Mouse (Mus musculus): Measurements from ENCODE around the gene Ssxb5. TPM values are rescaled to one million over a fixed set of nuclear protein-coding genes. Genes with fewer than 3 reads are reported as not detected.
"Not testable (repeated sequence)": the region's sequence is repeated elsewhere in the genome, so short reads cannot be mapped to it uniquely, and the experiment has no call there.

Gene Ssxb5
- not detected in 2 replicates for polyA plus RNA-seq (2015; fragmentation: Nextera tagmentation; extraction: Ambion mirVana)

- H3K27me3 ChIP-seq (replicated peaks; ENCODE audit: control insufficient read depth, insufficient read depth, low read length); ATAC-seq; H3K36me3 ChIP-seq (ENCODE audit: control insufficient read depth, insufficient read depth); H3K27ac ChIP-seq (ENCODE audit: low read length); H3K4me1 ChIP-seq (replicated peaks; ENCODE audit: control insufficient read depth, insufficient read depth, low read length); H3K4me3 ChIP-seq (replicated peaks; ENCODE audit: low read length); H3K4me2 ChIP-seq (ENCODE audit: low read length); H3K9me3 ChIP-seq (ENCODE audit: control insufficient read depth, low read length); H3K9ac ChIP-seq (replicated peaks; ENCODE audit: low read depth, low read length): not testable (repeated sequence)
- 86% methylated on average over 4 of the region's 4 CpGs for WGBS
Measured at GRCm38 (mm10) chrX:8803391-8803790, at the start of gene Ssxb5. Gene Ssxb5, plus strand, starts transcription at chrX:8803691.

- Histone ChIP-seq H3K27ac (ENCODE audit: low read length) (no peak overlapping the region), H3K9ac (replicated peaks; ENCODE audit: low read depth, low read length) (no peak overlapping the region), H3K4me3 (replicated peaks; ENCODE audit: low read length) (no peak overlapping the region), H3K9me3 (ENCODE audit: control insufficient read depth, low read length) (no peaks in the 10 kb centered on the region), H3K4me2 (ENCODE audit: low read length) (no peak overlapping the region), H3K4me1 (replicated peaks; ENCODE audit: control insufficient read depth, insufficient read depth, low read length) (no peaks in the 10 kb centered on the region), H3K36me3 (ENCODE audit: control insufficient read depth, insufficient read depth) (no peaks in the 10 kb centered on the region), H3K27me3 (replicated peaks; ENCODE audit: control insufficient read depth, insufficient read depth, low read length) (no peaks in the 10 kb centered on the region)
- ATAC-seq = no peak
Measured at GRCm38 (mm10) chrX:8832043-8832442, 28.6 kb downstream of the Ssxb5 start.

- H3K9me3 ChIP-seq (ENCODE audit: control insufficient read depth, low read length) = no peaks in the 10 kb centered on the region
- WGBS = 70% methylated on average over 1 of the region's 1 CpGs
Measured at GRCm38 (mm10) chrX:8843694-8844093, 40.2 kb downstream of the Ssxb5 start, which contains the start of gene Gm6592. Gene Gm6592, plus strand, starts transcription at chrX:8843994.

GRCm38 (mm10) chrX:8852486-8852885 lies 49.0 kb downstream of the Ssxb5 start:
- no peak overlapping the region for H3K9ac ChIP-seq (replicated peaks; ENCODE audit: low read depth, low read length)
- no peak for ATAC-seq
- no peaks in the 10 kb centered on the region for H3K4me1 ChIP-seq (replicated peaks; ENCODE audit: control insufficient read depth, insufficient read depth, low read length)
- H3K9me3 ChIP-seq (ENCODE audit: control insufficient read depth, low read length) = no peaks in the 10 kb centered on the region
- no peak overlapping the region for H3K4me3 ChIP-seq (replicated peaks; ENCODE audit: low read length)
- no peak overlapping the region for H3K27ac ChIP-seq (ENCODE audit: low read length)
- H3K27me3 ChIP-seq (replicated peaks; ENCODE audit: control insufficient read depth, insufficient read depth, low read length) = no peaks in the 10 kb centered on the region
- WGBS = 90% methylated on average over 10 of the region's 10 CpGs
- H3K4me2 ChIP-seq (ENCODE audit: low read length) = no peak overlapping the region
- no peaks in the 10 kb centered on the region for H3K36me3 ChIP-seq (ENCODE audit: control insufficient read depth, insufficient read depth)

More at GRCm38 (mm10) chrX:8843694-8844093, 40.2 kb downstream of the Ssxb5 start, which contains the start of gene Gm6592:
- H3K27ac ChIP-seq (ENCODE audit: low read length) = no peak within 1 kb of the TSS
- no peak within 1 kb of the TSS for H3K4me2 ChIP-seq (ENCODE audit: low read length)
- no peaks in the 10 kb centered on the region for H3K36me3 ChIP-seq (ENCODE audit: control insufficient read depth, insufficient read depth)
- H3K27me3 ChIP-seq (replicated peaks; ENCODE audit: control insufficient read depth, insufficient read depth, low read length) = no peaks in the 10 kb centered on the region
- no peak within 1 kb of the TSS for H3K9ac ChIP-seq (replicated peaks; ENCODE audit: low read depth, low read length)
- no peak for ATAC-seq
- H3K4me3 ChIP-seq (replicated peaks; ENCODE audit: low read length) = no peak within 1 kb of the TSS
- H3K4me1 ChIP-seq (replicated peaks; ENCODE audit: control insufficient read depth, insufficient read depth, low read length) = no peaks in the 10 kb centered on the region

Other genes starting within 250 kb of the Ssxb5 start
- not detected in 2 replicates for gene Ssxb3, start 211.9 kb upstream of the Ssxb5 start, polyA plus RNA-seq (2015; fragmentation: Nextera tagmentation; extraction: Ambion mirVana)
- not detected in 2 replicates for gene Ssxb8, start 112.8 kb upstream of the Ssxb5 start, polyA plus RNA-seq (2015; fragmentation: Nextera tagmentation; extraction: Ambion mirVana)
- not detected in 2 replicates for gene Ssx9, start 55.3 kb upstream of the Ssxb5 start, polyA plus RNA-seq (2015; fragmentation: Nextera tagmentation; extraction: Ambion mirVana)
- not detected in 2 replicates for gene Gm6592, start 40.3 kb downstream of the Ssxb5 start, polyA plus RNA-seq (2015; fragmentation: Nextera tagmentation; extraction: Ambion mirVana)
- gene Gm5751, start 70.6 kb downstream of the Ssxb5 start, polyA plus RNA-seq (2015; fragmentation: Nextera tagmentation; extraction: Ambion mirVana) = not detected in 2 replicates
- 10.3 and 13.2 TPM in 2 replicates for gene B630019K06Rik, start 88.7 kb downstream of the Ssxb5 start, polyA plus RNA-seq (2015; fragmentation: Nextera tagmentation; extraction: Ambion mirVana)
- not detected in 2 replicates for gene Fthl17b, start 159.3 kb downstream of the Ssxb5 start, polyA plus RNA-seq (2015; fragmentation: Nextera tagmentation; extraction: Ambion mirVana)
- not detected in 2 replicates for gene Fthl17c, start 172.9 kb downstream of the Ssxb5 start, polyA plus RNA-seq (2015; fragmentation: Nextera tagmentation; extraction: Ambion mirVana)
- not detected in 2 replicates for gene Fthl17d, start 183.1 kb downstream of the Ssxb5 start, polyA plus RNA-seq (2015; fragmentation: Nextera tagmentation; extraction: Ambion mirVana)
- not detected in 2 replicates for gene Fthl17e, start 229.8 kb downstream of the Ssxb5 start, polyA plus RNA-seq (2015; fragmentation: Nextera tagmentation; extraction: Ambion mirVana)

All from forebrain, embryonic 16.5 days (tissue).